Mouse (Mus musculus): ENCODE measurements around the gene Rhot2. TPM values are rescaled to one million over a fixed set of nuclear protein-coding genes. Genes with fewer than 3 reads are reported as not detected.

Rhot2 gene
- polyA plus RNA-seq, 1 experiment from 2014 or later: 23.6 TPM

GRCm38 (mm10) chr17:25880196-25880910 is 35.7 kb upstream of the Rhot2 start, which contains the start of gene Wfikkn1:
Gene Wfikkn1, minus strand, starts transcription at chr17:25880858.
- H3K27ac ChIP-seq: no peak within 1 kb of the TSS
- 40% methylated on average over 5 of the region's 5 CpGs for WGBS
- no peaks in the 10 kb centered on the region for H3K9me3 ChIP-seq
- H3K4me1 ChIP-seq: peaks cover 31% of the 10 kb centered on the region
- peaks cover 17% of the 10 kb centered on the region for H3K36me3 ChIP-seq
- no peak within 1 kb of the TSS for H3K9ac ChIP-seq
- H3K27me3 ChIP-seq (replicated peaks): no peaks in the 10 kb centered on the region
- no peak within 1 kb of the TSS for H3K4me3 ChIP-seq (replicated peaks)
- ATAC-seq (ENCODE audit: insufficient read depth, low FRiP score, low read depth): no peak
- no peak within 1 kb of the TSS for H3K4me2 ChIP-seq

GRCm38 (mm10) chr17:25879750-25880149 is 35.1 kb upstream of the Rhot2 start:
- no peaks in the 10 kb centered on the region for H3K27me3 ChIP-seq (replicated peaks)
- whole genome bisulfite sequencing: 75% methylated on average over 8 of the region's 8 CpGs
- no peak overlapping the region for H3K9ac ChIP-seq
- H3K4me3 ChIP-seq (replicated peaks): no peak overlapping the region
- H3K4me2 ChIP-seq: no peak overlapping the region
- H3K27ac ChIP-seq: no peak overlapping the region
- no peaks in the 10 kb centered on the region for H3K9me3 ChIP-seq
- H3K36me3 ChIP-seq: peaks cover 17% of the 10 kb centered on the region
- H3K4me1 ChIP-seq: peaks cover 31% of the 10 kb centered on the region
- no peak for ATAC-seq (ENCODE audit: insufficient read depth, low FRiP score, low read depth)

- H3K36me3 ChIP-seq: peaks cover 13% of the 10 kb centered on the region
- no peak overlapping the region for H3K4me3 ChIP-seq (replicated peaks)
- no peak for ATAC-seq (ENCODE audit: insufficient read depth, low FRiP score, low read depth)
- no peaks in the 10 kb centered on the region for H3K27me3 ChIP-seq (replicated peaks)
- H3K27ac ChIP-seq: no peak overlapping the region
- 53% methylated on average over 4 of the region's 4 CpGs for WGBS
- H3K4me1 ChIP-seq: peaks cover 32% of the 10 kb centered on the region
- no peaks in the 10 kb centered on the region for H3K9me3 ChIP-seq
- no peak overlapping the region for H3K4me2 ChIP-seq
- no peak overlapping the region for H3K9ac ChIP-seq
These were observed 34.6 kb upstream of the Rhot2 start for GRCm38 (mm10) chr17:25879261-25879660.

- no peak overlapping the region for H3K9ac ChIP-seq
- H3K27me3 ChIP-seq (replicated peaks): no peaks in the 10 kb centered on the region
- H3K27ac ChIP-seq: no peak overlapping the region
- H3K4me1 ChIP-seq: peaks cover 36% of the 10 kb centered on the region
- no peak overlapping the region for H3K4me2 ChIP-seq
- WGBS: 92% methylated on average over 19 of the region's 19 CpGs
- no peak for ATAC-seq (ENCODE audit: insufficient read depth, low FRiP score, low read depth)
- no peak overlapping the region for H3K4me3 ChIP-seq (replicated peaks)
- no peaks in the 10 kb centered on the region for H3K9me3 ChIP-seq
- peaks cover 7% of the 10 kb centered on the region for H3K36me3 ChIP-seq
These were observed 34.0 kb upstream of the Rhot2 start for GRCm38 (mm10) chr17:25878611-25879180.

- H3K9ac ChIP-seq: no peak overlapping the region
- no peaks in the 10 kb centered on the region for H3K9me3 ChIP-seq
- no peak overlapping the region for H3K4me3 ChIP-seq (replicated peaks)
- H3K4me2 ChIP-seq: no peak overlapping the region
- peaks cover 36% of the 10 kb centered on the region for H3K4me1 ChIP-seq
- H3K27me3 ChIP-seq (replicated peaks): no peaks in the 10 kb centered on the region
- ATAC-seq (ENCODE audit: insufficient read depth, low FRiP score, low read depth): no peak
- no peak overlapping the region for H3K27ac ChIP-seq
- 94% methylated on average over 32 of the region's 32 CpGs for WGBS
- peaks cover 3% of the 10 kb centered on the region; the same call in 1 of the 2 replicates for H3K36me3 ChIP-seq
These were observed 33.3 kb upstream of the Rhot2 start for GRCm38 (mm10) chr17:25877741-25878610.

- 90% methylated on average over 3 of the region's 3 CpGs for WGBS
- Histone ChIP-seq H3K4me2 (no peak overlapping the region), H3K4me3 (replicated peaks) (no peak overlapping the region), H3K27me3 (replicated peaks) (no peaks in the 10 kb centered on the region), H3K9me3 (no peaks in the 10 kb centered on the region), H3K36me3 (no peaks in the 10 kb centered on the region; the same call in 1 of the 2 replicates), H3K4me1 (peaks cover 36% of the 10 kb centered on the region), H3K9ac (no peak overlapping the region), H3K27ac (no peak overlapping the region)
- no peak for ATAC-seq (ENCODE audit: insufficient read depth, low FRiP score, low read depth)
These were observed 32.4 kb upstream of the Rhot2 start for GRCm38 (mm10) chr17:25877025-25877424.

GRCm38 (mm10) chr17:25876347-25876915 is 31.8 kb upstream of the Rhot2 start:
- peaks cover 36% of the 10 kb centered on the region for H3K4me1 ChIP-seq
- whole genome bisulfite sequencing: 59% methylated on average over 10 of the region's 10 CpGs
- no peaks in the 10 kb centered on the region for H3K27me3 ChIP-seq (replicated peaks)
- no peak overlapping the region; the same call in 1 of the 2 replicates for H3K27ac ChIP-seq
- H3K9me3 ChIP-seq: no peaks in the 10 kb centered on the region
- peak overlapping the region; percentile 82 for H3K4me2 ChIP-seq
- peak overlapping the region; percentile 88 for H3K4me3 ChIP-seq (replicated peaks)
- H3K36me3 ChIP-seq: no peaks in the 10 kb centered on the region; the same call in 1 of the 2 replicates
- H3K9ac ChIP-seq: no peak overlapping the region
- no peak for ATAC-seq (ENCODE audit: insufficient read depth, low FRiP score, low read depth)

GRCm38 (mm10) chr17:25875171-25876136 is 30.8 kb upstream of the Rhot2 start:
- H3K4me3 ChIP-seq (replicated peaks): peak overlapping the region; percentile 88
- peaks cover 26% of the 10 kb centered on the region for H3K4me1 ChIP-seq
- ATAC-seq (ENCODE audit: insufficient read depth, low FRiP score, low read depth): peak; percentile 92
- under 1% methylated on average over 59 of the region's 59 CpGs for WGBS
- H3K9me3 ChIP-seq: no peaks in the 10 kb centered on the region
- H3K4me2 ChIP-seq: peak overlapping the region; percentile 82
- peak overlapping the region; percentile 73 for H3K9ac ChIP-seq
- no peaks in the 10 kb centered on the region; the same call in 1 of the 2 replicates for H3K36me3 ChIP-seq
- no peaks in the 10 kb centered on the region for H3K27me3 ChIP-seq (replicated peaks)
- peak overlapping the region; percentile 96 for H3K27ac ChIP-seq

- H3K4me3 ChIP-seq (replicated peaks): peak within 1 kb of the TSS; percentile 88
- no peaks in the 10 kb centered on the region for H3K27me3 ChIP-seq (replicated peaks)
- under 1% methylated on average over 25 of the region's 25 CpGs for WGBS
- no peaks in the 10 kb centered on the region; the same call in 1 of the 2 replicates for H3K36me3 ChIP-seq
- H3K9me3 ChIP-seq: no peaks in the 10 kb centered on the region
- peak within 1 kb of the TSS; percentile 96 for H3K27ac ChIP-seq
- peak; percentile 73 for ATAC-seq (ENCODE audit: insufficient read depth, low FRiP score, low read depth)
- peaks cover 20% of the 10 kb centered on the region for H3K4me1 ChIP-seq
- H3K4me2 ChIP-seq: peak within 1 kb of the TSS; percentile 82
- peak within 1 kb of the TSS; percentile 73 for H3K9ac ChIP-seq
These were observed 30.1 kb upstream of the Rhot2 start, which contains the start of gene Mettl26 for GRCm38 (mm10) chr17:25874721-25875170. Gene Mettl26, plus strand, starts transcription at chr17:25875074.

GRCm38 (mm10) chr17:25874148-25874720 is 29.6 kb upstream of the Rhot2 start:
- H3K9me3 ChIP-seq: no peaks in the 10 kb centered on the region
- H3K4me1 ChIP-seq: peaks cover 20% of the 10 kb centered on the region
- H3K27ac ChIP-seq: peak overlapping the region; percentile 96
- H3K4me3 ChIP-seq (replicated peaks): peak overlapping the region; percentile 88
- H3K9ac ChIP-seq: peak overlapping the region; percentile 21; the same call in 1 of the 2 replicates
- no peaks in the 10 kb centered on the region; the same call in 1 of the 2 replicates for H3K36me3 ChIP-seq
- no peaks in the 10 kb centered on the region for H3K27me3 ChIP-seq (replicated peaks)
- peak overlapping the region; percentile 82 for H3K4me2 ChIP-seq
- no peak for ATAC-seq (ENCODE audit: insufficient read depth, low FRiP score, low read depth)
- 4% methylated on average over 14 of the region's 14 CpGs for WGBS

All from stomach, embryonic 15.5 days (tissue).